Comparison of ENCODE assay signal across 34 mouse cellular contexts in the genomic region with DNA sequence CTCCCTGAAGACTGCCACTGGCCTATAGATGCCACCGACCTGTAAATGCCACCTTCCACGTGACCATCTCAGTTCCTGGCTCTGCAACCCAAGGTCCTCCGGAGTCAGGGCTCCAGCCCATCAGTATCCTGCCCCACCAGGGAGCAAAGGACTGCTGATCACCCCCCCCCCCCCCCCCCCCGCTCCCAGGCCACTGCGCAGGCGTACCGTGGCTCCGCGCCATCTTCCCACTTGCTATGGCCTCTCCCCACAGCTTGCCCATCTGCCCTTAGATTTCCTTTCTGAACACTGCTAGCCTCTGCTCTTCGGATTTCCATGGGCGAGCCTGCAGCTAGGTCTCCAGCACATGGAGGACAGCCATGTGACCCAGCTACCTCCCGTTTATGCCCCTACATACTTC. TPM values are rescaled to one million over a fixed set of nuclear protein-coding genes. Genes with fewer than 3 reads are reported as not detected.
DNase-seq lines count a peak whose midpoint lies in the region; ATAC-seq and TF ChIP-seq lines count a peak whose summit lies in the region.
"Had no signal": no experiment of that assay in that cellular context is flagged by ENCODE, and none has a peak within 500 bp of the region (broad histone marks: within the 10 kb centered on the region; RNA-seq: fewer than 3 reads in every experiment).

No protein-coding gene starts in this region.

- no peaks in the 10 kb centered on the region for H3K9me3 ChIP-seq in hindbrain, embryonic 10.5 days
- H3K9me3 ChIP-seq in hindbrain, embryonic 13.5 days, result no peaks in the 10 kb centered on the region
- no peaks in the 10 kb centered on the region for H3K9me3 ChIP-seq in ES-Bruce4 (replicated peaks; ENCODE audit: control insufficient read depth, insufficient read depth, low read length, poor library complexity, severe bottlenecking)
- no peaks in the 10 kb centered on the region for H3K9me3 ChIP-seq in heart, embryonic 11.5 days (replicated peaks; ENCODE audit: control insufficient read depth, low read length)
- H3K9me3 ChIP-seq: embryonic facial prominence, embryonic 13.5 days; forebrain, embryonic 12.5 days; kidney, embryonic 15.5 days; limb, embryonic 12.5 days; liver, embryonic 12.5 days; neural tube, embryonic 13.5 days; stomach, embryonic 15.5 days had no signal

- DNase-seq in hindbrain, embryonic 10.5 days (ENCODE audit: low spot score), result no peak
- DNase-seq in cerebellum, adult 18-20 months, result peak; percentile 48 to 65
- peak; percentile 85 to 89 for DNase-seq in cerebellum, postnatal 14 days
- no peak for DNase-seq in c-Kit-positive CD71-positive TER-119-positive erythroid progenitor cells, embryonic 14.5 days (ENCODE audit: low spot score)
- DNase-seq: adrenal gland, adult 2 months; embryo, embryonic 11 days; gastrocnemius, postnatal 36 days; heart, postnatal 4 days; kidney, adult 11 months; kidney, postnatal 36 days; layer of hippocampus, adult 9-11 months; lung, adult 18-20 months; lung, postnatal 10 days; midbrain, embryonic 14.5 days; thymus, adult 2 months; thymus, postnatal 4 days had no signal

- no peak for TF ChIP-seq CTCF in ES-Bruce4 (IDR thresholded peaks at IDR 0.05; ENCODE audit: low read depth, low read length)

- peaks cover 70% of the 10 kb centered on the region for H3K27me3 ChIP-seq in hindbrain, embryonic 10.5 days (ENCODE audit: insufficient read depth, poor library complexity, severe bottlenecking)
- peaks cover 64% of the 10 kb centered on the region for H3K27me3 ChIP-seq in hindbrain, embryonic 13.5 days
- no peaks in the 10 kb centered on the region for H3K27me3 ChIP-seq in ES-Bruce4 (ENCODE audit: control insufficient read depth, insufficient read depth, low read length, poor library complexity, severe bottlenecking)
- H3K27me3 ChIP-seq in heart, embryonic 11.5 days (ENCODE audit: control insufficient read depth, insufficient read depth, low read length), result peaks cover 36% of the 10 kb centered on the region
- H3K27me3 ChIP-seq: Patski had no signal

- no peaks in the 10 kb centered on the region for H3K36me3 ChIP-seq in hindbrain, embryonic 10.5 days
- no peaks in the 10 kb centered on the region for H3K36me3 ChIP-seq in hindbrain, embryonic 13.5 days
- no peaks in the 10 kb centered on the region for H3K36me3 ChIP-seq in ES-Bruce4 (ENCODE audit: control insufficient read depth, insufficient read depth, low read length, poor library complexity, severe bottlenecking)
- H3K36me3 ChIP-seq in heart, embryonic 11.5 days (ENCODE audit: control insufficient read depth, insufficient read depth, low read length), result no peaks in the 10 kb centered on the region
- H3K36me3 ChIP-seq: embryonic facial prominence, embryonic 13.5 days; forebrain, embryonic 12.5 days; G1E; kidney, embryonic 15.5 days; limb, embryonic 12.5 days; liver, embryonic 12.5 days; neural tube, embryonic 13.5 days; stomach, embryonic 15.5 days had no signal

- H3K4me1 ChIP-seq in hindbrain, embryonic 10.5 days (replicated peaks), result peaks cover 37% of the 10 kb centered on the region
- peaks cover 20% of the 10 kb centered on the region for H3K4me1 ChIP-seq in hindbrain, embryonic 13.5 days (replicated peaks)
- peaks cover 1% of the 10 kb centered on the region for H3K4me1 ChIP-seq in ES-Bruce4 (ENCODE audit: control insufficient read depth, insufficient read depth, low read length)
- H3K4me1 ChIP-seq in heart, embryonic 11.5 days (ENCODE audit: control insufficient read depth, insufficient read depth, low read length), result no peaks in the 10 kb centered on the region
- H3K4me1 ChIP-seq: liver, embryonic 12.5 days; neural tube, embryonic 13.5 days had no signal

- WGBS in hindbrain, embryonic 10.5 days, result 88% methylated on average over 11 of the region's 12 CpGs
- 87% methylated on average over 11 of the region's 12 CpGs for WGBS in hindbrain, embryonic 13.5 days
- WGBS in heart, embryonic 11.5 days (ENCODE audit: insufficient replicate concordance), result 80% methylated on average over 11 of the region's 12 CpGs

- H3K4me2 ChIP-seq in hindbrain, embryonic 13.5 days, result no peak overlapping the region
- H3K4me2 ChIP-seq in heart, embryonic 11.5 days, result no peak overlapping the region
- H3K4me2 ChIP-seq: forebrain, embryonic 12.5 days; kidney, embryonic 15.5 days; liver, embryonic 12.5 days; neural tube, embryonic 13.5 days; stomach, embryonic 15.5 days had no signal

- H3K9ac ChIP-seq in hindbrain, embryonic 13.5 days, result no peak overlapping the region
- peak overlapping the region; percentile 33; the same call in 1 of the 2 replicates for H3K9ac ChIP-seq in ES-Bruce4 (ENCODE audit: low read depth, poor library complexity, severe bottlenecking)
- no peak overlapping the region for H3K9ac ChIP-seq in heart, embryonic 11.5 days (ENCODE audit: low read depth, low read length)
- H3K9ac ChIP-seq: forebrain, embryonic 12.5 days; kidney, embryonic 15.5 days; limb, embryonic 12.5 days; liver, embryonic 12.5 days; neural tube, embryonic 13.5 days; stomach, embryonic 15.5 days had no signal

- H3K27ac ChIP-seq in hindbrain, embryonic 10.5 days, result 0 out of 2 replicates have a peak overlapping the region, but pooled peaks have one; percentile 70
- no peak overlapping the region for H3K27ac ChIP-seq in hindbrain, embryonic 13.5 days
- no peak overlapping the region for H3K27ac ChIP-seq in ES-Bruce4 (ENCODE audit: insufficient read depth, low read length)
- H3K27ac ChIP-seq in heart, embryonic 11.5 days (ENCODE audit: low read depth, low read length), result no peak overlapping the region
- H3K27ac ChIP-seq: embryonic facial prominence, embryonic 13.5 days; forebrain, embryonic 12.5 days; kidney, embryonic 15.5 days; left cerebral cortex, adult 2 months; limb, embryonic 12.5 days; liver, embryonic 12.5 days; neural tube, embryonic 13.5 days; stomach, embryonic 15.5 days had no signal

- no peak for TF ChIP-seq POLR2A in ES-Bruce4 (IDR thresholded peaks at IDR 0.05; ENCODE audit: insufficient read depth, low read length)

- no peak overlapping the region for H3K4me3 ChIP-seq in hindbrain, embryonic 10.5 days
- no peak overlapping the region for H3K4me3 ChIP-seq in hindbrain, embryonic 13.5 days
- peak overlapping the region; percentile 32; the same call in 1 of the 2 replicates for H3K4me3 ChIP-seq in ES-Bruce4 (ENCODE audit: low read depth, low read length)
- H3K4me3 ChIP-seq in heart, embryonic 11.5 days (ENCODE audit: low read depth, low read length), result no peak overlapping the region
- H3K4me3 ChIP-seq: embryonic facial prominence, embryonic 13.5 days; erythroblast, embryonic 14.5 days; forebrain, embryonic 12.5 days; kidney, embryonic 15.5 days; left cerebral cortex, adult 2 months; limb, embryonic 12.5 days; liver, embryonic 12.5 days; neural tube, embryonic 13.5 days; stomach, embryonic 15.5 days had no signal

- no peak for ATAC-seq in hindbrain, embryonic 13.5 days (ENCODE audit: low FRiP score)
- no peak for ATAC-seq in megakaryocyte progenitor cell, adult 5-6 weeks (replicated peaks; ENCODE audit: poor library complexity)
- no peak for ATAC-seq in heart, embryonic 11.5 days (replicated peaks; ENCODE audit: insufficient number of reproducible peaks, low FRiP score, low TSS enrichment)
- ATAC-seq: CD4-positive, CD25-positive, alpha-beta regulatory T cell, adult 4 months; liver, embryonic 12.5 days; Patski had no signal

- TF ChIP-seq EP300 in ES-Bruce4 (IDR thresholded peaks at IDR 0.05; ENCODE audit: insufficient read depth, low read depth, low read length), result no peak

RNA-seq across cellular contexts. Expression of gene Slc25a48, which starts 5.7 kb away (rescaled TPM):
- 0.12 TPM in 1 of 2 replicates, not detected in the other for polyA plus RNA-seq in hindbrain, embryonic 10.5 days (2016; fragmentation: Nextera tagmentation; extraction: Ambion mirVana)
- not detected in 2 replicates for polyA plus RNA-seq in hindbrain, embryonic 13.5 days (2015; fragmentation: Nextera tagmentation; extraction: Ambion mirVana)
- 0.20 and 0.42 TPM in 2 replicates for polyA plus RNA-seq in ES-Bruce4 (2011; ENCODE audit: insufficient read depth, insufficient read length, low read depth, missing spikeins)
- total RNA-seq in megakaryocyte progenitor cell, adult 5-6 weeks (2015), result 0.05 TPM in 1 of 2 replicates, not detected in the other
- total RNA-seq in megakaryocyte progenitor cell, adult 5-6 weeks (2017), result not detected in 2 replicates
- polyA plus RNA-seq in heart, embryonic 11.5 days (2014; fragmentation: Nextera tagmentation; extraction: Ambion mirVana), result 0.04 TPM in 1 of 2 replicates, not detected in the other
- total RNA-seq: left cerebral cortex, adult 2 months had no signal
- polyA plus RNA-seq: CD4-positive, CD25-positive, alpha-beta regulatory T cell, adult 4 months; forebrain, embryonic 12.5 days; G1E; neural tube, embryonic 13.5 days had no signal

RNA-seq across cellular contexts. Expression of gene Gm3045, which starts 6.1 kb away (rescaled TPM):
- polyA plus RNA-seq in hindbrain, embryonic 10.5 days (2016; fragmentation: Nextera tagmentation; extraction: Ambion mirVana), result not detected in 2 replicates
- polyA plus RNA-seq in hindbrain, embryonic 13.5 days (2015; fragmentation: Nextera tagmentation; extraction: Ambion mirVana), result not detected in 2 replicates
- not detected in 2 replicates for polyA plus RNA-seq in ES-Bruce4 (2011; ENCODE audit: insufficient read depth, insufficient read length, low read depth, missing spikeins)
- total RNA-seq in megakaryocyte progenitor cell, adult 5-6 weeks (2015), result not detected in 2 replicates
- total RNA-seq in megakaryocyte progenitor cell, adult 5-6 weeks (2017), result not detected in 2 replicates
- polyA plus RNA-seq in heart, embryonic 11.5 days (2014; fragmentation: Nextera tagmentation; extraction: Ambion mirVana), result not detected in 2 replicates
- total RNA-seq: adrenal gland, adult 2 months; adrenal gland, postnatal 4 days; gastrocnemius, postnatal 36 days; heart, postnatal 4 days; left cerebral cortex, adult 2 months had no signal
- polyA plus RNA-seq: adrenal gland, adult 2 months; CD4-positive, CD25-positive, alpha-beta regulatory T cell, adult 4 months; embryonic facial prominence, embryonic 13.5 days; erythroblast, embryonic 14.5 days; forebrain, embryonic 12.5 days; G1E; heart, embryonic 16.5 days; kidney, embryonic 15.5 days; limb, embryonic 12.5 days; liver, embryonic 12.5 days; midbrain, embryonic 14.5 days; neural tube, embryonic 13.5 days; Patski; stomach, embryonic 15.5 days; thymus, adult 2 months had no signal

RNA-seq across cellular contexts. Expression of gene Il9, which starts 49.5 kb away (rescaled TPM):
- not detected in 2 replicates for polyA plus RNA-seq in hindbrain, embryonic 10.5 days (2016; fragmentation: Nextera tagmentation; extraction: Ambion mirVana)
- polyA plus RNA-seq in hindbrain, embryonic 13.5 days (2015; fragmentation: Nextera tagmentation; extraction: Ambion mirVana), result not detected in 2 replicates
- polyA plus RNA-seq in ES-Bruce4 (2011; ENCODE audit: insufficient read depth, insufficient read length, low read depth, missing spikeins), result not detected in 2 replicates
- not detected in 2 replicates for total RNA-seq in megakaryocyte progenitor cell, adult 5-6 weeks (2015)
- not detected in 2 replicates for total RNA-seq in megakaryocyte progenitor cell, adult 5-6 weeks (2017)
- not detected in 2 replicates for polyA plus RNA-seq in heart, embryonic 11.5 days (2014; fragmentation: Nextera tagmentation; extraction: Ambion mirVana)
- total RNA-seq: adrenal gland, adult 2 months; adrenal gland, postnatal 4 days; G1E; gastrocnemius, postnatal 36 days; heart, postnatal 4 days; left cerebral cortex, adult 2 months had no signal
- polyA plus RNA-seq: adrenal gland, adult 2 months; CD4-positive, CD25-positive, alpha-beta regulatory T cell, adult 4 months; embryonic facial prominence, embryonic 13.5 days; erythroblast, embryonic 14.5 days; forebrain, embryonic 12.5 days; G1E; heart, embryonic 16.5 days; kidney, embryonic 15.5 days; limb, embryonic 12.5 days; liver, embryonic 12.5 days; midbrain, embryonic 14.5 days; neural tube, embryonic 13.5 days; Patski; stomach, embryonic 15.5 days had no signal

Comparison
In these comparisons a context has a peak if more than half of its experiments do, and no peak if none do; other contexts are left out.
1. DNase-seq: peak in cerebellum, adult 18-20 months (2 of 2) and cerebellum, postnatal 14 days (2 of 2); none in hindbrain, embryonic 10.5 days (single experiment) and c-Kit-positive CD71-positive TER-119-positive erythroid progenitor cells, embryonic 14.5 days (single experiment).